Comparison of ENCODE assay signal across 25 mouse cellular contexts in genomic region chr6:99253331-99253730, GRCm38 (mm10).
"Had no signal": no experiment of that assay in that cellular context is flagged by ENCODE, and none has a peak within 500 bp of the region (broad histone marks: within the 10 kb centered on the region; RNA-seq: fewer than 3 reads in every experiment).

No protein-coding gene starts in this region.

- ATAC-seq: hindbrain, postnatal 0 days; intestine, embryonic 16.5 days had no signal

- H3K27ac ChIP-seq: heart, adult 2 months; heart, embryonic 13.5 days; heart, embryonic 15.5 days; hindbrain, embryonic 13.5 days; hindbrain, embryonic 15.5 days; hindbrain, postnatal 0 days; kidney, embryonic 15.5 days; kidney, postnatal 0 days; limb, embryonic 13.5 days; limb, embryonic 15.5 days had no signal

- H3K4me1 ChIP-seq: hindbrain, embryonic 13.5 days; hindbrain, embryonic 15.5 days; limb, embryonic 13.5 days; limb, embryonic 15.5 days had no signal

- H3K27me3 ChIP-seq: heart, embryonic 13.5 days; heart, embryonic 15.5 days; hindbrain, embryonic 13.5 days; hindbrain, embryonic 15.5 days; kidney, embryonic 15.5 days; limb, embryonic 13.5 days; limb, embryonic 15.5 days had no signal

- H3K4me2 ChIP-seq: heart, embryonic 11.5 days; heart, embryonic 13.5 days; heart, embryonic 15.5 days; hindbrain, embryonic 13.5 days; hindbrain, embryonic 15.5 days; kidney, embryonic 15.5 days; limb, embryonic 13.5 days; limb, embryonic 15.5 days had no signal

- DNase-seq: gastrocnemius, postnatal 14 days; gastrocnemius, postnatal 36 days; heart, adult 11 months; heart, adult 2 months; heart, postnatal 14 days; heart, postnatal 36 days; kidney, adult 11 months; kidney, adult 2 months; kidney, adult 9 months; kidney, postnatal 14 days; kidney, postnatal 36 days; layer of hippocampus, adult 9-11 months; layer of hippocampus, postnatal 36 days; left cerebral cortex, postnatal 4 days had no signal

- H3K4me3 ChIP-seq: heart, adult 2 months; heart, embryonic 13.5 days; heart, embryonic 15.5 days; hindbrain, embryonic 13.5 days; hindbrain, embryonic 15.5 days; kidney, embryonic 15.5 days; limb, embryonic 13.5 days; limb, embryonic 15.5 days had no signal

- H3K36me3 ChIP-seq: heart, embryonic 13.5 days; heart, embryonic 15.5 days; hindbrain, embryonic 13.5 days; hindbrain, embryonic 15.5 days; kidney, embryonic 15.5 days; limb, embryonic 13.5 days; limb, embryonic 15.5 days had no signal

- H3K9ac ChIP-seq: heart, embryonic 13.5 days; heart, embryonic 15.5 days; hindbrain, embryonic 13.5 days; hindbrain, embryonic 15.5 days; kidney, embryonic 15.5 days; limb, embryonic 13.5 days; limb, embryonic 15.5 days had no signal

- H3K9me3 ChIP-seq: heart, embryonic 13.5 days; heart, embryonic 15.5 days; hindbrain, embryonic 13.5 days; hindbrain, embryonic 15.5 days; kidney, embryonic 15.5 days; limb, embryonic 13.5 days; limb, embryonic 15.5 days had no signal
